Mouse (Mus musculus) myocyte (in vitro differentiated cells): ENCODE results near the gene Cfap298. TPM values are rescaled to one million over a fixed set of nuclear protein-coding genes. Genes with fewer than 3 reads are reported as not detected.

Experiments used
- H3K27me3 ChIP-seq: one replicate; pipeline ENCODE4 v1.6.1; 2011; ENCODE audit not compliant: control insufficient read depth, insufficient read depth, insufficient read length
- H3K36me3 ChIP-seq: one replicate; pipeline ENCODE4 v1.6.1; 2011; ENCODE audit not compliant: control insufficient read depth, insufficient read depth
- H3K4me2 ChIP-seq: one replicate; pipeline ENCODE4 v1.6.1; 2011; ENCODE audit warnings: low read depth, control low read depth
- H3K4me3 ChIP-seq: one replicate; pipeline ENCODE4 v1.5.1; 2011; ENCODE audit warnings: mild to moderate bottlenecking, control low read depth, moderate library complexity
- H3K79me2 ChIP-seq: one replicate; pipeline ENCODE4 v1.6.1; 2011; ENCODE audit not compliant: control insufficient read depth, insufficient read depth
- H3ac ChIP-seq: one replicate; pipeline ENCODE4 v1.6.1; 2011; ENCODE audit not compliant: control insufficient read depth, insufficient read length
- CEBPB ChIP-seq: IDR thresholded peaks from 2 replicates; pipeline ENCODE4 v1.6.1; 2011; ENCODE audit warnings: mild to moderate bottlenecking, moderate library complexity; ENCODE audit not compliant: poor library complexity, insufficient read depth, severe bottlenecking
- E2F4 ChIP-seq: IDR thresholded peaks from one replicate; pipeline ENCODE4 v1.6.1; 2011; ENCODE audit warnings: mild to moderate bottlenecking, control low read depth, moderate library complexity; ENCODE audit not compliant: insufficient read depth
- MAX ChIP-seq: IDR thresholded peaks from one replicate; pipeline ENCODE4 v1.6.1; 2011; ENCODE audit warnings: low read depth, mild to moderate bottlenecking, control low read depth
- MYOD1 ChIP-seq, 3 experiments: IDR thresholded peaks; one replicate each; pipeline ENCODE4 v1.6.1; 2011; ENCODE audit warnings: control low read depth in 2 of 3, low read depth in 2 of 3, mild to moderate bottlenecking in 2 of 3, moderate library complexity in 1 of 3; ENCODE audit not compliant: insufficient read length in 2 of 3, control insufficient read depth in 1 of 3
- MYOG ChIP-seq, 3 experiments: IDR thresholded peaks; one replicate each; pipeline ENCODE4 v1.6.1; 2011; ENCODE audit warnings: control low read depth in 2 of 3, low read depth in 2 of 3, mild to moderate bottlenecking in 2 of 3; ENCODE audit not compliant: insufficient read length in 2 of 3, control insufficient read depth in 1 of 3, insufficient read depth in 1 of 3
- POLR2A ChIP-seq: IDR thresholded peaks from one replicate; pipeline ENCODE4 v1.6.1; 2011; ENCODE audit warnings: low read depth, mild to moderate bottlenecking, control low read depth, moderate library complexity; ENCODE audit not compliant: insufficient read length
- POLR2AphosphoS2 ChIP-seq: IDR thresholded peaks from one replicate; pipeline ENCODE4 v1.6.1; 2011; ENCODE audit warnings: low read depth, control low read depth; ENCODE audit not compliant: insufficient read length
- REST ChIP-seq: IDR thresholded peaks from one replicate; pipeline ENCODE4 v1.6.1; 2011; ENCODE audit warnings: mild to moderate bottlenecking, control low read depth, moderate library complexity; ENCODE audit not compliant: insufficient read depth, insufficient read length
- SRF ChIP-seq: IDR thresholded peaks from one replicate; pipeline ENCODE4 v1.6.1; 2011; ENCODE audit warnings: low read depth; ENCODE audit not compliant: control insufficient read depth, insufficient read length
- TCF12 ChIP-seq: IDR thresholded peaks from one replicate; pipeline ENCODE4 v1.6.1; 2011; ENCODE audit warnings: mild to moderate bottlenecking, control low read depth; ENCODE audit not compliant: poor library complexity, insufficient read depth, severe bottlenecking
- TCF3 ChIP-seq: IDR thresholded peaks from one replicate; pipeline ENCODE4 v1.6.1; 2011; ENCODE audit warnings: low read depth, control low read depth; ENCODE audit not compliant: insufficient read length
- USF1 ChIP-seq: IDR thresholded peaks from one replicate; pipeline ENCODE4 v1.6.1; 2011; ENCODE audit warnings: low read depth, mild to moderate bottlenecking, control low read depth, moderate library complexity
- polyA plus RNA-seq: library from polyadenylated mRNA; unstranded; fragments of >200 nt; fragmentation: generic; extraction: Trizol; gene quantifications from one replicate; pipeline ENCODE4 v1.2.1, GENCODE M21; 2012; ENCODE audit warnings: missing spikeins

Gene Cfap298
- polyA plus RNA-seq, 1 experiment, result 21.9 TPM

DNA sequence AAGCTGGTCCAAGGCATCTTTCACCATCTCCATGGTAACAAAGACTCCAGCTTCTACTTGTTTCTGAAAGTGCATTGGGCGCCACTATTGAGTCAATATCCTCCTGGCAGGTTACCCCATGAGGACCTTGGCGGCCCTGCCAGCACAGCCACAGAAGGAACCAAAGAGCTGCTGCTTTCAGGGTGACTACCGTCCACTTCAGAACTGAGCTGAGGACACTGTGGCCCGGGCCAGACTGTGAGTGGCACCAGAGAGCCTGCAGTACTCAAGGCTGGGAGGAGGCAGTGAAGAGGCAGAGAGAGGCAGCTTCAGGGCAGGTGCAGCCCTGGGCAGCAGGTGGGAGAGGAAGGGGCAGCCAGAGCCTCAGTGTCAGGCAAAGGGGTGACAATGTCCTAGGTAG lies 7.5 kb downstream of the Cfap298 start:
- Histone ChIP-seq H3K79me2 (no peaks in the 10 kb centered on the region), H3K36me3 (peaks cover 3% of the 10 kb centered on the region), H3K27me3 (no peaks in the 10 kb centered on the region), H3K4me3 (no peak overlapping the region), H3K4me2 (no peak overlapping the region), H3ac (no peak overlapping the region)
- TF ChIP-seq REST (no peak), MYOG (IDR thresholded peaks at IDR 0.05; ENCODE audit: control insufficient read depth in 1 of 3, insufficient read depth in 1 of 3, insufficient read length in 2 of 3, low read depth in 2 of 3) (no peak), MAX (no peak), POLR2AphosphoS2 (no peak), USF1 (no peak), SRF (no peak), TCF3 (no peak), E2F4 (no peak), CEBPB (no peak), TCF12 (no peak), MYOD1 (IDR thresholded peaks at IDR 0.05; ENCODE audit: control insufficient read depth in 1 of 3, insufficient read length in 2 of 3, low read depth in 2 of 3) (no peak), POLR2A (no peak)

DNA sequence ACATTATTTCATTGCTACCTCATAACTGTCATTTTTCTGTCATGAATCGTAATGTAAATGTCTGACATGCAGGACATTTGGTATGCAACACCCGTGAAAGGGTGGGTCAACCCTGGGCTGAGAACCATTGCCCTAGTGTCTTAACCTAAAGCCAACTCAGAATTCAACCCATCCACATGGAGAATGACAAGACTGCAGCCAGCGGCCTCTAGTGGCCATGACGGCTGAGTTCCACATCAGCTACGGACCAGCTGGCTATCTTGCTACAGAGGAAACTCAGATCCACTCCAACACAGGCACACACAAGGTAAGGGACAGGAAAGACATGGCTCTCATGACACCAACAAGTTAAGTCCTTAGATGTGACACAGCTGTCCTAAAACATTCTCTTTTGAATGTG lies 9.5 kb downstream of the Cfap298 start:
- H3K79me2 ChIP-seq, result no peaks in the 10 kb centered on the region
- TF ChIP-seq E2F4 (no peak), MAX (no peak), MYOG (IDR thresholded peaks at IDR 0.05; ENCODE audit: control insufficient read depth in 1 of 3, insufficient read depth in 1 of 3, insufficient read length in 2 of 3, low read depth in 2 of 3) (no peak), CEBPB (no peak), POLR2AphosphoS2 (no peak), TCF12 (no peak), MYOD1 (IDR thresholded peaks at IDR 0.05; ENCODE audit: control insufficient read depth in 1 of 3, insufficient read length in 2 of 3, low read depth in 2 of 3) (no peak), REST (no peak), TCF3 (no peak), SRF (no peak), POLR2A (no peak), USF1 (no peak)
- no peak overlapping the region for H3K4me2 ChIP-seq
- peaks cover 3% of the 10 kb centered on the region for H3K36me3 ChIP-seq
- no peak overlapping the region for H3K4me3 ChIP-seq
- H3K27me3 ChIP-seq, result no peaks in the 10 kb centered on the region
- no peak overlapping the region for H3ac ChIP-seq

GRCm38 (mm10) chr16:90924606-90925370 lies 10.1 kb downstream of the Cfap298 start:
- no peak for TF ChIP-seq REST
- no peak for TF ChIP-seq TCF12
- no peak for TF ChIP-seq CEBPB
- no peak for TF ChIP-seq TCF3

GRCm38 (mm10) chr16:90921471-90922159 lies 13.3 kb downstream of the Cfap298 start:
- no peak for TF ChIP-seq TCF12
- no peak for TF ChIP-seq REST
- no peak for TF ChIP-seq TCF3
- peak in 1 of 3 experiments; percentile 43 for TF ChIP-seq MYOD1 (IDR thresholded peaks at IDR 0.05; ENCODE audit: control insufficient read depth in 1 of 3, insufficient read length in 2 of 3, low read depth in 2 of 3)
- Histone ChIP-seq H3K79me2 (no peaks in the 10 kb centered on the region), H3K4me3 (no peak overlapping the region), H3K27me3 (no peaks in the 10 kb centered on the region), H3K4me2 (no peak overlapping the region), H3ac (no peak overlapping the region), H3K36me3 (peaks cover 3% of the 10 kb centered on the region)

More at GRCm38 (mm10) chr16:90924606-90925370, 10.1 kb downstream of the Cfap298 start:
- Histone ChIP-seq H3ac (no peak overlapping the region), H3K4me2 (no peak overlapping the region), H3K4me3 (no peak overlapping the region), H3K27me3 (no peaks in the 10 kb centered on the region), H3K36me3 (peaks cover 3% of the 10 kb centered on the region), H3K79me2 (no peaks in the 10 kb centered on the region)

DNA sequence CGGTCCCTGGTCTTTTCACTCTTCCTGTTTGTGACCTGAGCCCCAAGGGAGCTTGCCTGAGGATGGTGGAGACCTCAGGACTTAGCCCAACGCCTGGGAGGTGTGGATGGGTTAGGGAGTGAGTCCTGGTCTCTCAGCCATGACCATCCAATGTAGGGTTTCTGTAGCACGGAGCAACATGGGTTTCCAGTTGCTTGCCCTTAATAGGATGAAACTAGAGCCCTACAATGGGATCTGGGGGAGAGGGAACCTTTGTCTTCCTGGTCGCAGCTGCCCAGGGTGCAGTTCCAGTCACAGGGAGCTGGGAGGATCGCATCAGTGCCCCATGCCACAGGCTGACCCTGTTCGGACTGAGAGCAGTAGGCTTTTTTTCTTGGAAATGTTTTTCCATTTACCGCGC lies 17.8 kb downstream of the Cfap298 start:
- Histone ChIP-seq H3K79me2 (no peaks in the 10 kb centered on the region), H3K4me3 (no peak overlapping the region), H3ac (no peak overlapping the region), H3K27me3 (no peaks in the 10 kb centered on the region), H3K36me3 (no peaks in the 10 kb centered on the region), H3K4me2 (no peak overlapping the region)
- TF ChIP-seq REST (no peak), MYOD1 (IDR thresholded peaks at IDR 0.05; ENCODE audit: control insufficient read depth in 1 of 3, insufficient read length in 2 of 3, low read depth in 2 of 3) (no peak), POLR2AphosphoS2 (no peak), MYOG (IDR thresholded peaks at IDR 0.05; ENCODE audit: control insufficient read depth in 1 of 3, insufficient read depth in 1 of 3, insufficient read length in 2 of 3, low read depth in 2 of 3) (no peak), E2F4 (no peak), TCF12 (no peak), MAX (no peak), TCF3 (no peak)
